Mouse (Mus musculus) bone marrow, adult 2 months (tissue): ENCODE results near the gene Rrbp1.

Experiments
- CTCF ChIP-seq: fragments of 200-500 bp; IDR thresholded peaks from 2 replicates; pipeline ENCODE4 v1.5.1; 2011; ENCODE audit warnings: low read length, control low read depth; ENCODE audit not compliant: control insufficient read depth, insufficient read depth
- POLR2A ChIP-seq: fragments of 200-500 bp; IDR thresholded peaks from 2 replicates; pipeline ENCODE4 v1.6.1; 2011; ENCODE audit warnings: low read depth, mild to moderate bottlenecking, control low read depth, low read length, borderline replicate concordance; ENCODE audit not compliant: control insufficient read depth

DNA sequence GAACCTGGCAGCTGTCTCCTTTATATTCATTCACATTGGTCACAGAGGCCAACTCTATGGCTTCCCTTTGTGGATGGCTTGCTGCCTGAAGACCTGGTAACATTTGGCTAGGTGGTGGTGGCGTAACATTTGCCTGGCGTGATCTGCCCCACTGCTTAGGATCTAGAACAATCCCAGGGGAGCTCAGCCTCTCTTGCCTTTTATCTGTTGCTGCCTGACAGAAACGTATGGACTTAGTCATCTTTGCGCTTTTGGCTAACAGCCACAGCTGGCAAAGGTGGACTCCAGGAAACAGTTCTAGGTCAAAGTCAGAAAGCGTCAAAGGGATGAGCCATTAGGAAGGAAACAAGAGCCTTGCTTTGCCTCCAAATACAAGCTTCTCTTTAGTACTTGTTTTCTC is 106.2 kb downstream of the Rrbp1 start:
- TF ChIP-seq POLR2A (no peak), CTCF (no peak)
